Mouse (Mus musculus): ENCODE results near the gene Pla2g4f. TPM values are rescaled to one million over a fixed set of nuclear protein-coding genes. Genes with fewer than 3 reads are reported as not detected.
A peak's percentile ranks its signal among the peaks of the same experiment; 100 is the strongest.

Pla2g4f gene
- 0.06 and 0.36 TPM in 2 replicates for polyA plus RNA-seq (2012; rRNA removed)

DNA sequence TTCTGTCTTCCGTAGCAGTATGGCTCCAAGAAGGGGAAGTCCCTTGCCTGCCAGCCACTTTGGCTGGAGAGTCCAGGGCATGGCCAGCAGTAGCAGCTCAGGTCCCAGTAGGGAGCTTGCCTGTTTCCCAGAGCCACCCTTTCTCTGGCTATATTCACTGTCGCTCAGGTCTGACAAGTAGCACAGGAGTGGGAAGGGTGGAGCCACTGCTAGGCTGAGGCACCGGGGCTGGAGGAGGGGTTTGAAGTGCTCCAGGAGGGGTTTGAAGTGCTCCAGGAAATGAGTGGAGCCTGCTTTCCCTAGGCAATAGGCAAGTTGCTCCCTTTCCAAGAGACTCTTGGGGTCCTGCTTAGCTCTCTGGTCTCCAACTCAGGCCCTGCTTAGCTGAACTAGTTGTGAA, at the start of gene Pla2g4f:
Gene Pla2g4f (minus strand): TSS at position 190 of the 400 bp plus-strand sequence.
- DNase-seq (ENCODE audit: extremely low spot score in 1 of 2, low spot score in 1 of 2), result no peak

DNA sequence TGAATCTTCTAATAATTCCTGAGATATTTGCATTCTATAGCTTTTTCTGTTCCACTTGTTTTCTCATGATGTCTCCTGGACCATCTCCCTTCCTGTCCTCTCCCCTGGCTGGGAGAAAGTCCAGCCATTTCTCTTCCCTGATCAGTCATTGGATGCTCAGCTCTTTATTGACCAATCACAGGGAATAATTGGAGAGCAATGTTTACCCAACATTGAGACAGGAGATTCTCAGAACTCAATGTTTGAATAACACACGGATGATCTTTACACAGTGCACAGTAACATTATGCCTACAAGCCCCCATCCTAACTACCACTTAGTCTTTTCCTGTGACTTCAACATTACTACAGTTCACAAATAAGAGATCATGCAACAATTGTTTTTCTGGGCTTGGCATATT, 46.5 kb upstream of the Pla2g4f start:
- DNase-seq (ENCODE audit: extremely low spot score in 1 of 2, low spot score in 1 of 2), result no peak

DNA sequence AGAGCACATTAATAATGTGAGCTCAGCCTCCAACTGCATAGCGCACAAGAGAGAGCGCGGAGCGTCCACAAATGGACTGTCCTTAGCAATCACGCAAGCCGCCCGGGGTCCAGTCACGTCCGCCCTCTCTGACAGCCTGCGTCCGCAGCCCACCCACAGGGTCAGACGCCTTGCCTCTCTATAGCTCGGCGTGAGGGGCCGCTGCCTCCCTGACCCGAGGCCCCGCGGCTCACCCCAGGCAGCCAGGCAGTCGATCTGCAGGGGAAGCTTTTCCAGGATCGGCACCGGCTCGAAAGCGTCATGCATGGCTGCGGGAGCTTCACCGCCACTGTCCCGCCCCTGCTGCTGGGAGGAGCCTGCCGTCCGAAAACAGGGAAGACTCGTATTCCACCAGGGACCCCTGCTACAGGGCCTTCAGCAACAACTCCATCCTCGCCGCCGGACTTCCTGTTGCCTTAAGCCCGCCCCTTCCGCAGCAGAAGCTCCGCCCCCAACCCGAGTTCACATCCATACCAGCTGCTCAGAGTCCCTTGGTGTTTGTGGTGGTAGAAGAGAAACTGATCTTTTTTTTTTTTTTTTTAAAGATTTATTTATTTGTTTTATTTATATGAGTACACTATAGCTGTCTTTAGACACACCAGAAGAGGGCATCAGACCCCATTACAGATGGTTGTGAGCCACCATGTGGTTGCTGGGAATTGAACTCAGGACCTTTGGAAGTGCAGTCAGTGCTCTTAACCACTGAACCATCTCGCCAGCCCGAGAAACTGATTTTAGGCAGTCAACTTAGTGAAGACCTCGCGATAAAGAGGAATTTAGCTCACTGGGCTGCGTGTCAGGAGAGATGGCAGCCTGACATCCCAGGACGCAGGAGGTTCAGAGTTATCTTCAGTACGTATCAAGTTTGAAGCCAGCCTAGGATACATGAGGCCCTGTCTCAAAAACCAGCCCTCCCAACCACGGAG, 39.0 kb upstream of the Pla2g4f start, which contains the start of gene Vps39:
Gene Vps39 (minus strand): TSS at position 456 of the 965 bp plus-strand sequence.
- DNase-seq (ENCODE audit: extremely low spot score in 1 of 2, low spot score in 1 of 2), result peak; percentile 81 to 88

DNA sequence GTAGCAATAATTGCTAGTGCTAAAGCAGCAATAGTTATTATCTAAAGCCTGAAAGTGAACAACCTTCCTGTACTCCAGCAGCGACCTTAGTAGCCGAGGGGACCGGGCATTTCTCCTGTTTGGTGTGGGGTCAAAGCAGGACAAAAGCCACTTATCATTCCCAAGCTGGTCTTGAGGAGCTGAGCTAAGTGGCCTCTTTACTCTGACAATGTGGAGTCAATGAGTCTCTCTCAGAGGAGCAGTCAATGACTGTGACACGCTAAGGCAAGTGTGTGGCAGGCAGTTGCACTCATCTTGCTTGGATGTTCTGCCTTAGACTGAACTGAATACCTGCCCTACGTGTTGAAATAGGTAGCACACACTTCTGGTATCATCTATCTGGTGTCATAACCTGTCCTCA, 37.4 kb upstream of the Pla2g4f start:
- no peak for DNase-seq (ENCODE audit: extremely low spot score in 1 of 2, low spot score in 1 of 2)

DNA sequence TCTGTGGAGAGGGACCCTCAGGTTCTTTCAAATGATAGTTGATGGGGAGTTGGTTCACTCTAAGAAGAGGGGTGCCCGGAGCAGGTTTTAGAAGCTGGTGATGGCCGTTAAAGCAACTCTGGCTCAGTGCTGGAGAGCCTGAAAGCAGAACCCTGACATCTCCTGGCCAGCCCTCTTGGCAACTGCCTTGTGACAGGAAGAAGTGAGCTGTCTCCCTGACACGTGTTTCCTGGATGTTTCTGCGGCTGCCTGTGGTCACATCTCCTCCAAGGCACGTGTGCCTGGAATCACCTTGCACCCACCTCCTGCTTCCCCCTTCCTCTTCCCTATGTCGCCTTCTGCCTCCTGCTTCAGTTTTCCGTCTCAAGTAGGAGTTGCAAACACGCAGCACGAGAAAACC, 34.2 kb upstream of the Pla2g4f start:
- no peak for DNase-seq (ENCODE audit: extremely low spot score in 1 of 2, low spot score in 1 of 2)

DNA sequence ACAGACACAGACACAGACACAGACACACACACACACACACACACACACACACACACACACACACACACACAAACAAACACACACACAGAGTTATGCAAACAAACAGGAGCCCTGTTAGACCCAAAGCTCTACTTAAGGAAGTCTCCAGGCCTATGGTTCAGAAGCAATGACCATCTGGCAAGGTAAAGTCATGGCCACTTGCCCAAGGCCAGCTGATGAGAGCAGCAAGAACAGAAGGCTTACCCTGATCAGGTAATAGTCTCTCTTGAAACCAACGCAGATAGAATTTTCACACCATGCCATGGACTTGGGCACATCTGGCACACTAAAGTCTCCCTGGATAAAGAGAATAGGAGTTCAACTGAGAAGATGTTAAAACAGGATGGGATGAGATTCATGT, 27.8 kb upstream of the Pla2g4f start:
- no peak for DNase-seq (ENCODE audit: extremely low spot score in 1 of 2, low spot score in 1 of 2)

DNA sequence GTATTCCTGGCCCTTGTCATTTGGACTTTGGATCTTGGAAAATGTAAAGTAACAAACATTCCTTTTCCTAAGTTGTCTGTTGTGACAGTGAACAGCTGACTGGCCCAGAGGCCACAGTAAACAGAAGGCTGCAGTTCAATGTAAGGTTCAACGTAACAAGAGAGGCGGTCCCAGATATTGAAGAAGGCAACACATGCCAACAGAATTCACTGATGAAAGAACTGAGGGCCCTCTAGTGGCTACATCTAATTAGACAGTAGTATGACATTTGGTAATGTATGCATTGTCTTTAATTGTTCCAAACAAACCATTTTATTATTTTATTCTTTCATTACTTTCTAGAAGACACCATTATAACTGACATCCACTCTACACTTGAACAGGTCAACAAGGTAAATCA, 23.9 kb upstream of the Pla2g4f start:
- peak in 1 of 2 experiments; percentile 38 for DNase-seq (ENCODE audit: extremely low spot score in 1 of 2, low spot score in 1 of 2)

DNA sequence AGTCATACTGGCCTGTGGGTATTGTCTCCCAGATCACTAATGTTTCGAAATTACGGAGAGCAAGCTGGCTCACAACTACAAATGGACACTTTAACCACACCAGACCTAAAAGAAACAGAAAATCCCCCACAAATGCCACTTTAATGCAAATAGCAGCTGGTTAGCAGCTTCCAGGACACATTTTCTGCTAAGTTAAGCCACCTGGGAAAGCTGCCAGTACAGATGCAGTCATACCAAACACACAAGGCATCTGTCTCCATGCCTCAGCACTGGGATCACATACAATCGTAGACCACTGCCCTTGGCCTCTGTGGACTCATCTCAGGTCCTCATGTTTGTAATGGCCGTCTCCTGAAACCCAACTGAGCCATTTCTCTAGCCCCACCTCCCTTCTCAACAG, 17.6 kb upstream of the Pla2g4f start:
- DNase-seq (ENCODE audit: extremely low spot score in 1 of 2, low spot score in 1 of 2), result peak in 1 of 2 experiments; percentile 52

DNA sequence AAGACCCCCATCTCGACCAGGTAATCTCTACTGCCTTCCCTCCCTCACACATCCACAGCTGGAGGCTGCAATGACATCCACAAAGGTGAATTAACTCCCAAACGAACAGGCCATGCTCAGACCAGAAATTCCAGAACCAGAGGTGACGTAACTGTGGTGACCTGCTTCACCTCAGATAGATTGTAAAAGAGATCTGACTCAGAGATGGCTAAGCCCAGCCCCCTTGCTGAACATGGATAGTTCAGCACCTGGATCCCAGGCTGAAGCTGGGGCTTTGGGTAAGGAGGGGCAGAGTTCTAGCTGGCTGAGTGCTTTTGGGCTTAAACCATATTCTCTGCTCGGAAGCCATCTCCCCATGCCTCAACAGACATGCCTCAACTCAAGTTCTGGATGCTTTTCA, 1.1 kb upstream of the Pla2g4f start:
- DNase-seq (ENCODE audit: extremely low spot score in 1 of 2, low spot score in 1 of 2), result no peak

DNA sequence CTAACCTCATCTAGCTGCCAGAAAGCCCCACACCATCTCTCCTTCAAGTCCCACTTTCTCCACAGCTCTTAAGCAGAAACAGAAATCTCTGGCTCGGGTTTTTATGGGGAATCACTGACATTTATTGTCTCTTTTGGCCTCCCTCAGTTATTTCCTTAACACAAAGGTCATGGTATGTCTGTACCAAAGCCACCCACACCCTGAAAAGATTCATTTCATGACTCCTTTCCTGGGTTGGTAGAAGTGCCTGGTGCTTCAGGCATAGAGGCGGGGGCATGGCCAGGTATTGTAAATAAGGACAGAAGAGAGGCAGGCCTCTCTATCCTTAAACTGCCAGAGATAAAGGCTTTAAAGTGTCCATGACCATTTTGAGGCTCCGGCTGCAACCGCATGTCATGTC, 522 bp upstream of the Pla2g4f start:
- DNase-seq (ENCODE audit: extremely low spot score in 1 of 2, low spot score in 1 of 2), result no peak

DNA sequence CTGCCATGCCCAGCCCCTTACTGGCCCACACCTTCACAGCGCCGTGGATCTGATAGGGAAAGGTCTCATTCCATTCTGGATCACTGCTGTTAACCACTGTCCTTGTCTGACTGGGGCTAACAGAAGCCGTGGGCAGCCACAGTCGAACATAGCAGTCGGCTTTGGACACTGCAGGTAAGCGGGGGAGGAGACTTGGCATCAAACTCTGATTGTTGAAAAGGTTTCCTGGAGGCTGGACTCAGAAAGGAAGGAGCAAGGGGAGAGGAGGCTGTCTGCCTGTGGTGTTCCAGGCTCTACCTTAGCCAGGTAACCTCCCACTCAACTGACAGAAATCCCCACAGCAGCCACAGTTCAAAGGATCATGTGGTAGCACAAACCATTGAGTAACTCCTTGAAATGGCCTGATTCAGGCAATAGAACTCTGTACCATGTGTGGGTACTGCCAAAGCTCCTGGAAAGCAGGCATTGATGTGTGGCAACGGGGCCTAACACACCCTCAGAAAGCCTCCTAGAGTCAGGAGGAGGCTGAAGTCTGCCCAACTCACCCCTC, 1.6 kb downstream of the Pla2g4f start:
- DNase-seq (ENCODE audit: extremely low spot score in 1 of 2, low spot score in 1 of 2), result no peak

DNA sequence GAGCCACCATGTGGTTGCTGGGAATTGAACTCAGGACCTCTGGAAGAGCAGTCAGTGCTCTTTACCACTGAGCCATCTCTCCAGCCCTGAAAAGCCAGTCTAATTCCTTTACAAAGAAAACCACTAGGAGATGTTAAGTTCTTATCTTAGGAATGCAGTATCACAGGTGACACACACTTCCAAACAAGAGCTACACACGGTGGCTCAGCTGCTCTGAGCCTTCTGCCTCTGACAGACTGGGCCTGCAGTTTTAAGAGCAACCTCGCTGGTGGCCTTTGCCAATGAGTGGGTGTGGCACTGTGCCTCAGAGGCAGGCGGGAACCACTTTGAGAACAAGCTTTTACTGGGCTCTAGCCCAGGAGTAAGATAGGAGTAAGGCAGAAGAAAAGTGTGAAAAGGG, 9.9 kb downstream of the Pla2g4f start:
- no peak for DNase-seq (ENCODE audit: extremely low spot score in 1 of 2, low spot score in 1 of 2)

DNA sequence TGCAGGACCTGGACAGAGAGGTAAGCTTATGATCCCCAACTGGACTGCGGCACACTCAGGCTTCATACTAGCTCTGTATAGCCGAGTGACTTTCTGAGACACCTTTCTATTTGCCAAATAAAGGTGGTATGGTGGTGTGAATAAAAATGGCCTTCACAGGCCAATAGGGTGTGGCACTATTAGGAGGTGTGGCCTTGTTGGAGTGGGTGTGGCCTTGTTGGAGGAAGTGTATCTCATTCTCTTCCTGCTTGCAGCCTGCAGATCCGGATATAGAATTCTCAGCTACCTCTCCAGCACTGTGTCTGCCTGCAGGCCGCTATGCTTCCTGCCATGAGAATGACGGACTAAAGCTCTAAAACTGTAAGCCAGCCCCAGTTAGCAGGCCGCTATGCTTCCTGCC, 12.9 kb downstream of the Pla2g4f start:
- no peak for DNase-seq (ENCODE audit: extremely low spot score in 1 of 2, low spot score in 1 of 2)

DNA sequence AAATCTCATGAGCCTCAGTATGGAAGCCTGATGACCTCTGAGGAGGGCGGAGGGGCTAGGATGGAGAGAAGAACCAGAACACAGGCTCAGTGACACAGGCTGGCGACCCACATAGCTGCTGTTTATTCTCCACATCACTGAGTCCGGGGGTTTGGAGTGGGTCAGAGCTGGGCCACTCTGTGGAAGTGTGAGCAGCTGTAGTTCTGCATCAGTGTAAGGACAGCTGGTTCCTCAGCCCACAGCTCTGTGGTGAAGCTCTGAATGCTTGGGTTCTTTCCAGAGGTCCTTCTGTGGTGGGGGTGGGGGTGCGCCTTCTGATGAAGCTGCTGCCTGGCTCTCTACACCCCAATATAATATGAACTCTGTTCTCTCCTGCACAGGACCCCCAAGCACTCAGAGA, 14.1 kb downstream of the Pla2g4f start:
- DNase-seq (ENCODE audit: extremely low spot score in 1 of 2, low spot score in 1 of 2), result peak in 1 of 2 experiments; percentile 9

DNA sequence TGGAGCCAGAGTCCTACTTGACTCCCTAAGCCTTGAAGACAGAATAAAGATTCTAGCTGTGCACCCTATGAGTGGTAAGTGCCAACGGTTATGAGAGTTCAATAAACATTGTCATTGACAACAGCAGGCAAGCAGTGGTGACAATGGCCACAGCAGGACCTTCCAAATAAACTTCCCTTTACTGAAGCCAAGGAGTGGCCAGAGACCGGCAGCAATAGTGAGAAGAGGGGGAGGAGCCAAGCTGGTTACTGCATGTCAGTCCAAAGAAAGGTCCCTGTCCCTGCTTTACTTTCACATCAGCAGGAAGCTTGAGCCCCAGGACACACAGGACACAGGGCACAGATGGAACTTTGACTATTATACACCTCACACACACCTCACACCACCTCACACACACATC, 17.8 kb downstream of the Pla2g4f start:
- DNase-seq (ENCODE audit: extremely low spot score in 1 of 2, low spot score in 1 of 2), result no peak

DNA sequence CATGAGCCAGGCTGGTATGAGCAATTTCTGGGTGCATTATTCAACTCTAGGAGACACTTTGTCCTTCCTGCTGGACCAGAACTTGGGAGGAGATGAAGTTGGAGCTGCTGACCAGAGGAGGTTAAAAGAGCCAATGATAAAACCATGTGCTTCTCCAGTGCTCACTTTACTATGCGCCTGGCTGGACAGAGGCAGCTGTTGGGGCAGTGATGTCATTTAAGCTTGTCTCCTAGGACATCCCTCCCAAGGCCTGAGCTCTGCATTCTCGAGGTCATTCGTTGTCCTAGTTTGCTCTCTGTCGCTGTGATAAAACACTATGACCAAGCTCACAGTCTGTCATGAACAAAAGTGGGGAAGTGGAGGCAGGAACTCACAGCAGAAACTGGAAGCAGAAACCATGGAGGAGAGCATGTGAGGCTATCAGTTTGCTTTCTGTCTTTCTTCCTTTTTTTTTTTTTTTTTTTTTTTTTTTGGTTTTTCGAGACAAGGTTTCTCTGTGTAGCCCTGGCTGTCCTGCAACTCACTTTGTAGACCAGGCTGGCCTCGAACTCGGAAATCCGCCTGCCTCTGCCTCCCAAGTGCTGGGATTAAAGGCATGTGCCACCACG, 22.4 kb downstream of the Pla2g4f start:
- no peak for DNase-seq (ENCODE audit: extremely low spot score in 1 of 2, low spot score in 1 of 2)

DNA sequence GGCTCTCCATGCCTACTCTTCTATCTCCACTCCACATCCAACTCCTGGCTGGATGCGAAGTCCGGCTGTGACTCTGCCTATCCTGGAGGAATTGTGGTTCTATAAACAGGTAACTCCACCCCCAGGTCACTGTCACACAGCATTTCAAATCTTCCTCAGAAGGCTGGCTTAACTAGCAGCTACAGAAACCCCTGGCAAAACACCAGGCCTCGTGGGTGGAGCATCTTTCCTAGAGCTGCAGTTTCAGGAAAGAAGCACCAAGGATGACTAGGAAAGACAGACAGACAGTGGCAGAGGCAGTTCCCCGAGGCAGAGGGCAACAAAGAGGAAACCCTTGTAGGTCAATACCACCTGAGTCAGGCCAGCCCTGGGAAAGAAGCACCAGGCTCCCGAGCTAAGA, 25.0 kb downstream of the Pla2g4f start, which contains the start of gene Pla2g4d:
Gene Pla2g4d (minus strand): TSS at position 203 of the 400 bp plus-strand sequence.
- DNase-seq (ENCODE audit: extremely low spot score in 1 of 2, low spot score in 1 of 2), result peak in 1 of 2 experiments; percentile 67

DNA sequence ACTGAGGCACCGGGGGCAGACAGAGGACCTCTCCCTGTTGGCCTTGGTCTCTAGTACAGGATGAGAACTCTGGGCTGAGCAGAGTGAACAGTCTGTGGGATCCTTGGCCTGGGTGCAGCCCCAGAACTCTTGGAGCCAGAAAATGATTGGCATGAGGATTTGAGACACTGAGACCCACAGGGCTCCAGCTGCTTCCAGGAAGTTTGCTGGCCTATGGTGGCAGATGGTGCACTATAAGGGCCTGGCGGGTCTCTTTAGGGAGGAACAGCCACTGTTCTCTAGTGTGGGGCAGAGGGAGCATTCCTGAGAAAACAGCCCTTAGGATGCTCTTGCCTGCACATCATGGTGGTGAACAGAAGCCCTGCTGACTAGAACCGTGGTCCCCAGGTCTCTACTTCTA, 25.6 kb downstream of the Pla2g4f start:
- DNase-seq (ENCODE audit: extremely low spot score in 1 of 2, low spot score in 1 of 2), result no peak

DNA sequence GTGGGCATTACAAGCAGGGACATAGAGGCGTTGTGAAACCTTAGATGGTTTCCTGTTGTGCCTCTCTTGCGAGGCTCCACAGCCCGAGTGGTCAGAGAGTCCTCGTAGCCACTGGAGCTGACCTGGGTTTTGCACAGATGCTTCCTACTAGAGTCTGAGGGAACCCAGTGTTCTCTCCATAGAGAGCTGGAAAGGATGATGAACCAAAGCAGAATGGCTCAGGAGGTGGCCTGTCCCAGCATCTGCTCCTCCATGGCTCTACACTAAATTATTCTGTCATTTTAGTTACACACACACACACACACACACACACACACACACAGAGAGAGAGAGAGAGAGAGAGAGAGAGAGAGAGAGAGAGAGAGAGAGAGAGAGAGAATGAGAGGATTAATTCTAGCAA, 28.3 kb downstream of the Pla2g4f start:
- no peak for DNase-seq (ENCODE audit: extremely low spot score in 1 of 2, low spot score in 1 of 2)

DNA sequence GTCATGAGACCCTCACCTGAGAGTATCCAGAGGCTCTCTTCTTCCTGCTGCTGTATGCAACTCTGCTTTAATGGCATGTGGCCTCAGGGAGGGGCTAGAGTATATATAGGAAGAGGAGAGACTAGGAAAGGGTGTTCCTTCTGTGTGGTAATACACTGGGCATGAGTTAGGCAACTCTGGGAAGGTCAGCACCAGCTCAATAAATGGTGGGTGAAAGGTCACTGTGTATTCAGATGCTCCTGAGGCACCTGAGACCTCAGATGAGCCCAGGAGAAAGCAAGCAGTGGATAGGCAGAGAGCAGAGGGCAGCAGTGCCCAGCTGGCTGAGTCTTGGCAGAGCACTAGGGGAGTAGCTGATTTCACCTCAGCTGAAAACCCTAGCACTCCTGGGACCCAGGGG, 29.3 kb downstream of the Pla2g4f start:
- DNase-seq (ENCODE audit: extremely low spot score in 1 of 2, low spot score in 1 of 2), result no peak

DNA sequence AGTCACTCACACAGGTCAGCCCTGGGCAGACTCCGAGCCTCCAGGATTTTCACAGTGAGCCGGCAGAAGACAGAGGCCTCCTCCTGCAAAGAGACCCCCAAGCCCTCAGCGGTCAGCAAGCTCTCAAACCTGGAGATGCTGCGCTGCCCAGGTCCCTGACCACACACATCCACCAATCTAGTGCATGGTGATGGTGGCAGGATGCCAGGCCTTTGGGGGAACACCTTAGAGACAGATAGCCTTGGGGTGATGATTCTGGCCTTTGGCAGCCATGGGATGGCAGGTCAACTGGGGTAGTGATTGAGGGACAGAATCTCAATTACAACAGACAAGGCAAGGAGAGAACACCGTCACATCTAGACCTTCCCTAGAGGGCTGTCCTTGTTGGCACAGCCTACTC, 29.9 kb downstream of the Pla2g4f start:
- DNase-seq (ENCODE audit: extremely low spot score in 1 of 2, low spot score in 1 of 2), result no peak

Measured in frontal cortex, adult 2 months (tissue).